Mouse (Mus musculus): ENCODE measurements at regions not wholly inside any gene's neighbourhood (a gene's known extent, or its start where the extent isn't known, plus 50 kb on each side); places are given as distances from the start of the nearest gene placed in this dataset.

DNA sequence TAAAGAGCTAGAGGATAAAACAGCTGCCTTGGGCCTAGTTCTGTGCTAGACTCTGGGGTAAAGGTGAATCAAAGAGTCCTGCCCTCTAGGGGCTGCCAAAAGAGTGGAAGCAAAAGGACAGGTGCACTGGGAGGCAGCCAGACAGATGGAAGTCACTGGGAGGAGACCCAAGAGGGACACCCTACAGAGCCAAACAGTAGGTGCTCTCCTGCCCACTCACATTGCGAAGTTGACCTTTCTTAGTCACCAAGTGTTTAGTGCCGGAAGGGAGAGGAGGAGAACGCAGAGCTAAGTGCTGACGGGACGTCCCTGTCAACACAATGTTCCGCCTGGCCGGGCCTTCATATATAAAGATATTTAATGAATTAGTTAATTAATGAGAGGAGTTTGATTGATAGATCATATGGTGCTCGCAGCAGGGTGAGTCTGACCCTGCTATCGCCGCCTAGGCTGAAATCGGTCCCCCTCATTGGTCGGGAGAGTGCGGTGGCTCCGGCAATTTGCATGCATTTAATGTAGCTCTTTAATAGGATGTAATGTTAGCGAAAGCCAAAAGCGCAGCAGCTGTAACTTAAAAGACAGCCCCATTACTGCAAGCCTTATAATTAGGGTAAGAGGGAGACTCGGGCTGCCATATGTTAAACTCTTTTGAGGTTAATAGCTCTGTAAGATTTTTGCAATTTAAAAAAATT, 162.6 kb upstream of the Cadm1 start:
- TF ChIP-seq CTCF (IDR thresholded peaks at IDR 0.05; ENCODE audit: control insufficient read depth, insufficient read depth, low read length) (no peak), POLR2A (IDR thresholded peaks at IDR 0.05; ENCODE audit: borderline replicate concordance, control insufficient read depth, low read depth, low read length) (no peak)
- 33% methylated on average over 17 of the region's 17 CpGs for WGBS
- no peak overlapping the region for H3K4me3 ChIP-seq (replicated peaks; ENCODE audit: control insufficient read depth, low read depth, low read length)
- H3K4me1 ChIP-seq (ENCODE audit: control insufficient read depth, insufficient read depth, low read length) = no peaks in the 10 kb centered on the region
- H3K27ac ChIP-seq (ENCODE audit: control insufficient read depth, insufficient read depth, low read depth, low read length, poor library complexity) = no peak overlapping the region

DNA sequence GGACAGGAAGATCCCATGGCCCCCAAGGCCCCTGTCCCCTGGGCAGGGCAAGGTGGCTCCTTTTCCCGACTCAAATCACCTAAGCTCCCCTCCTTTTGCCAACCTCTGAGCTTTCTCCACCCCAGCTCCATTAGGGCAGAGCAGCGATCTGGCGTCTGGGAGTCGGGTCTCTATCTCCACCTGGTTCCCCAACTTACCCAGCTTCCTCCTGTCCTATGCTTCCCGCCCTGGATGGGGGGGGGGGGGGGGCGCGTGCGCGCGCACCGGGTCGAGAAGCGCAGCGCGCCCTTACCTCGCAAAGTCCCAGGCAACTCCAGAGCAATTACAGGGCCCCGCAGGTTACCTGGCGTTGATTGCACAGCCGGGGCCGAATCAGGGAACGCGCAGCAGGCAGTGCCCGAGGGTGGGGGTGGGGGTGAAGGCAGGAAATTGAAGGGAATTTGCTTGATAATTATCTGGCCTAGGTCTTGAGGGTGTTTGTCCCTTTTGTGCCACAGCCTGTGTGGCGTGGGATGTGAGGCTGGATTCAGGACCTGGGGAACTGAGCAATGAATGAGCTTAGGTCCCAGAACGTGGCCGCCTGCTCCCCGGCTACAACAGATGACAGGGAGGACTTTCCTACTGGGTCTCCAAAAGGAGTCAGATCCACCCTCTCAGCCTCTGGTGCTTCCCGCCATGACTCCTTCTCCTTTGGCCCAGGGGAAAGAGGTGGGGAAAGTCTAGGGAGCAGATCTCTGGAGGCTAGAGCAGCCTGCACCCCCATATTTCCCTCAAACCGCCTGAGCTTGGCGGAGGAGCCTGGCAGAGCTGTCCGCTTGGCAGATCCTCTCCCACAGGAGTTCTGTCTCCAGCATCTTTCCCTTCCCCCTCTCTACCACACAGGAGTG, 161.7 kb upstream of the Cadm1 start:
- no peak for TF ChIP-seq POLR2A (IDR thresholded peaks at IDR 0.05; ENCODE audit: borderline replicate concordance, control insufficient read depth, low read depth, low read length)
- no peak for TF ChIP-seq CTCF (IDR thresholded peaks at IDR 0.05; ENCODE audit: control insufficient read depth, insufficient read depth, low read length)
- H3K4me1 ChIP-seq (ENCODE audit: control insufficient read depth, insufficient read depth, low read length) = no peaks in the 10 kb centered on the region
- H3K4me3 ChIP-seq (replicated peaks; ENCODE audit: control insufficient read depth, low read depth, low read length) = no peak overlapping the region
- 12% methylated on average over 31 of the region's 31 CpGs for WGBS
- no peak overlapping the region for H3K27ac ChIP-seq (ENCODE audit: control insufficient read depth, insufficient read depth, low read depth, low read length, poor library complexity)

DNA sequence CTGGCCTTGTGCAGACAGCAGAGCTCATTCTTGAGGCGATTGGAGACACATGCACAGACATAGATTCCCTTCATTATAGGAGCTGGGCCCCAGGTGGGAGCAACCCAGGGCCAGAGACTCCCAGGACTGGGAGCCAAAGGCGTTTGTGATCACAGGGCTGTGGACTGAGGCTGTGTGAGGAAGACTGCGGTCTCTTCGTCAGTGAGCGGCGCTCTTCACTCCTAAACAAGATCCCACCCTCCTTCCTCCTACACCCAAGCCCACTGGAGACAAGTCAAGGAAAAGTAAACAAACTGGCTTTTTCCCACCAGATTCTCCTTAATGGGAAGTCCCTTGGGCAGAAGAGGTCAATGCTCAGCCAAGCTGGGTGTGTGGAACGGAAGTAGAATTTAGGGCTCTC, 157.7 kb upstream of the Cadm1 start:
- Histone ChIP-seq H3K4me3 (replicated peaks; ENCODE audit: control insufficient read depth, low read depth, low read length) (no peak overlapping the region), H3K4me1 (ENCODE audit: control insufficient read depth, insufficient read depth, low read length) (no peaks in the 10 kb centered on the region), H3K27ac (ENCODE audit: control insufficient read depth, insufficient read depth, low read depth, low read length, poor library complexity) (no peak overlapping the region)
- TF ChIP-seq CTCF (IDR thresholded peaks at IDR 0.05; ENCODE audit: control insufficient read depth, insufficient read depth, low read length) (no peak), POLR2A (IDR thresholded peaks at IDR 0.05; ENCODE audit: borderline replicate concordance, control insufficient read depth, low read depth, low read length) (no peak)
- WGBS = 88% methylated on average over 7 of the region's 7 CpGs

DNA sequence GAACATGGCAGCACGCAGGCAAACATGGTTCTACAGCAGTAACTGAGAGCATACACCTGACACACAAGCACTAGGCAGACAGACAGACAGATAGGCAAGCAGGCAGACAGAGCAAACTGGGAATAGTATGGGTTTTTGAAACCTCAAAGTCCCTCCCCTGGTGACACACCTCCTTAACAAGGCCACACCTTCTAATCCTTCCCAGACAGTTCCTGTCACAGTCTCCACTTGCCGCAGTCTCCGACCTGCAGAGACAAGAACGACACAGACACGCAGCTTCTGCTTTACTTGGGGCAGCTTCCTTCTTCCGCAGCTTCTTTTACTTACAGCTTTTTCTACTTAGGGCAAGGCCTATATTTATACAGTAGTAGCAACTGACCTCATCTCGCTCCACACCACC, 155.9 kb upstream of the Cadm1 start:
- TF ChIP-seq CTCF (IDR thresholded peaks at IDR 0.05; ENCODE audit: control insufficient read depth, insufficient read depth, low read length) (no peak), POLR2A (IDR thresholded peaks at IDR 0.05; ENCODE audit: borderline replicate concordance, control insufficient read depth, low read depth, low read length) (no peak)
- no peak overlapping the region for H3K4me3 ChIP-seq (replicated peaks; ENCODE audit: control insufficient read depth, low read depth, low read length)
- 93% methylated on average over 7 of the region's 7 CpGs for WGBS
- no peak overlapping the region for H3K27ac ChIP-seq (ENCODE audit: control insufficient read depth, insufficient read depth, low read depth, low read length, poor library complexity)
- H3K4me1 ChIP-seq (ENCODE audit: control insufficient read depth, insufficient read depth, low read length) = no peaks in the 10 kb centered on the region

DNA sequence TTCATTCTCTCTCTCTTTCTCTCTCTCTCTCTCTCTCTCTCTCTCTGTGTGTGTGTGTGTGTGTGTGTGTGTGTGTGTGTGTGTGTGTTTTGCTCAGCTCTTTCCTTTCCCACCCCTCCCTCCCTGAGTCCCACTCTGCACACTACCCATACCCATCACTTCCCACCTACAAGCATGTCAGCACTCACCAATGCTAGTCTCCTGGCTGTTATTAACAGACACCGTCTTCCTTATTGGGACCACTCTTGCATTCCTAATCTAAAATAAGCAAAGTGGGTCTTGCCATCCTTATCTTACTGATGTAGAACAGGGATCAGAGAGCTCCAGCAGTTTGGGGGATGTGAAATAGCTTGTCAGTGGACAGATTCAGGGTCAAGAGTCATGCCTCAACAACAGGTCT, 153.3 kb upstream of the Cadm1 start:
- Histone ChIP-seq H3K4me3 (replicated peaks; ENCODE audit: control insufficient read depth, low read depth, low read length) (no peak overlapping the region), H3K4me1 (ENCODE audit: control insufficient read depth, insufficient read depth, low read length) (no peaks in the 10 kb centered on the region), H3K27ac (ENCODE audit: control insufficient read depth, insufficient read depth, low read depth, low read length, poor library complexity) (no peak overlapping the region)
- WGBS = 90% methylated on average over 1 of the region's 1 CpGs
- no peak for TF ChIP-seq CTCF (IDR thresholded peaks at IDR 0.05; ENCODE audit: control insufficient read depth, insufficient read depth, low read length)
- no peak for TF ChIP-seq POLR2A (IDR thresholded peaks at IDR 0.05; ENCODE audit: borderline replicate concordance, control insufficient read depth, low read depth, low read length)

DNA sequence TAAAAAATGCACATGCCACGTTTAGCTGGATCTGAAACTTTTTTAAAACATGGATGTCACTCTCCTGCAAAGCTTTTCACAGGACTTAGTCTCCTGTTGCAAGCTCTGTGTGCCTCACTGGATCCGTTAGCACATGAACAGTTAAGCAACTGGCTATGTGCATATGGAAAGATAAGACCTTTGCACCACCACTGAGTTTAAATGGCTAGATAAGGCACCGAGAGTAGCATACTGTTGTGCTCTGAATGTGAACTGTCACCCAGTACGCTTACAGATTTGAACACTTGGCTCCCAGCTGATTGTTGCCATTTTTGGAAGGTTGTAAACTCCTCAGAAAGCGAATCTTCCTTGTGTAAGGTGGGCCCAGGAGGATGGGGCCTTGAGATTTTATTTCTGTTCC, 151.4 kb upstream of the Cadm1 start:
- TF ChIP-seq CTCF (IDR thresholded peaks at IDR 0.05; ENCODE audit: control insufficient read depth, insufficient read depth, low read length) = no peak
- no peak for TF ChIP-seq POLR2A (IDR thresholded peaks at IDR 0.05; ENCODE audit: borderline replicate concordance, control insufficient read depth, low read depth, low read length)
- WGBS = 60% methylated on average over 5 of the region's 5 CpGs
- H3K4me1 ChIP-seq (ENCODE audit: control insufficient read depth, insufficient read depth, low read length) = no peaks in the 10 kb centered on the region
- no peak overlapping the region for H3K27ac ChIP-seq (ENCODE audit: control insufficient read depth, insufficient read depth, low read depth, low read length, poor library complexity)
- H3K4me3 ChIP-seq (replicated peaks; ENCODE audit: control insufficient read depth, low read depth, low read length) = no peak overlapping the region

DNA sequence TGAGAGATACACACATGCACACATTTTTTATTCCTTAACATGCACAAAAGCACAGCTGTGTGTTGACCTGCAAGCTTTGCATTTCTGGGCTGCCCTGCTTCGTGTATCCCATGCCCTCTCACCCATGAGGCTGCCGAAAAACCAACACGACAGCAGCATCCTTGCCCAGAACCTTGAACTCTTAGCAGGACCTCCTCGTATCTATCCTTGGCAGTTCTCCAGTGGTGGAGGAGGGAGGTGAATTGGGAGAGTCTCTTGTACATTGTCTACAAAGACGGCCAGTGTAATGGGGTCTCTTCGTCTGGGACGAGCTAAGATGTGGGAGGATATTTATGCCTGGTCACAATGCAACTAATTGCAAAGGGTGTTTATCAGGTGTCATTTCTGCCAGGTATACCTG, 149.6 kb upstream of the Cadm1 start:
- TF ChIP-seq POLR2A (IDR thresholded peaks at IDR 0.05; ENCODE audit: borderline replicate concordance, control insufficient read depth, low read depth, low read length) (no peak), CTCF (IDR thresholded peaks at IDR 0.05; ENCODE audit: control insufficient read depth, insufficient read depth, low read length) (no peak)
- Histone ChIP-seq H3K4me1 (ENCODE audit: control insufficient read depth, insufficient read depth, low read length) (no peaks in the 10 kb centered on the region), H3K27ac (ENCODE audit: control insufficient read depth, insufficient read depth, low read depth, low read length, poor library complexity) (no peak overlapping the region), H3K4me3 (replicated peaks; ENCODE audit: control insufficient read depth, low read depth, low read length) (no peak overlapping the region)
- 76% methylated on average over 7 of the region's 7 CpGs for WGBS

DNA sequence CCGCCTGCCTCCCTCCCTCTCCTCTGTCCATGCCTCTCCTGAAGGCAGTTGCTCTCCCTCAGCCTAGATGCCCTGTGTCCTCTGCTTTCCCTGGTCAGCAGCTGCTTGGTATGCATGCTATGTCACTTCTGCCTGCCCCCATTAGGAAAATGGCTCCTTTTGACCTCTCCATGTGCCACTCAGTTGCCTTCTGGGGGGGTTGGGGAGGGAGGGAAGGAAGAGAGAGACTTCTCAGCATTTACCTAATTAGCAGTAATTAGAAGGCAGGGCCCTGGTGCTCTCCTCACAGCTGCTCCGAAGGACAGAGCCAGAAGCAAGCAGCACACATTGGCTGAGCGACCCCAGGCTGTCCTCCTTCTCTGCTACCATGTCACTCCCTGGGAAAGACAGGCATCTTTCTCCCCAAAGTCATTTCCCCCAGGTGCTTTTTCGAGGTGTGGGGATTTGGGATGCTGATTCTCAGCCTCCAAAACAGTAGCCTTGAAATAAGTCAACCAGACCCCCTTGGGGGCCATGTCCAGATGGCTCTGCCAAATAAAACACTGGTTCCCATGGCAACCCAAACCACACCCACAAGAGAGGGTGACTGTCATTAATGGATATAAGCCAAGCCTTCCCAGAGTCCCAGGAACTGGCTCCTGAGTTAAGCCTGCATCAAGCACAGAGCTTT, 145.7 kb upstream of the Cadm1 start:
- WGBS = 45% methylated on average over 4 of the region's 4 CpGs
- no peak for TF ChIP-seq POLR2A (IDR thresholded peaks at IDR 0.05; ENCODE audit: borderline replicate concordance, control insufficient read depth, low read depth, low read length)
- no peak for TF ChIP-seq CTCF (IDR thresholded peaks at IDR 0.05; ENCODE audit: control insufficient read depth, insufficient read depth, low read length)

More for the DNA sequence above, 145.7 kb upstream of the Cadm1 start:
- no peak overlapping the region for H3K4me3 ChIP-seq (replicated peaks; ENCODE audit: control insufficient read depth, low read depth, low read length)
- H3K4me1 ChIP-seq (ENCODE audit: control insufficient read depth, insufficient read depth, low read length) = no peaks in the 10 kb centered on the region
- H3K27ac ChIP-seq (ENCODE audit: control insufficient read depth, insufficient read depth, low read depth, low read length, poor library complexity) = no peak overlapping the region

Data from bone marrow, adult 2 months (tissue).